Mouse (Mus musculus): ENCODE measurements around the gene Echs1. TPM values are rescaled to one million over a fixed set of nuclear protein-coding genes. Genes with fewer than 3 reads are reported as not detected.

The Echs1 gene
- total RNA-seq, 1 experiment from 2014 or later = 42.3 TPM

GRCm38 (mm10) chr7:140122765-140123164 lies 6.5 kb upstream of the Echs1 start:
- no peak for ATAC-seq (replicated peaks; ENCODE audit: insufficient number of reproducible peaks, low FRiP score, low TSS enrichment, poor library complexity, severe bottlenecking)

DNA sequence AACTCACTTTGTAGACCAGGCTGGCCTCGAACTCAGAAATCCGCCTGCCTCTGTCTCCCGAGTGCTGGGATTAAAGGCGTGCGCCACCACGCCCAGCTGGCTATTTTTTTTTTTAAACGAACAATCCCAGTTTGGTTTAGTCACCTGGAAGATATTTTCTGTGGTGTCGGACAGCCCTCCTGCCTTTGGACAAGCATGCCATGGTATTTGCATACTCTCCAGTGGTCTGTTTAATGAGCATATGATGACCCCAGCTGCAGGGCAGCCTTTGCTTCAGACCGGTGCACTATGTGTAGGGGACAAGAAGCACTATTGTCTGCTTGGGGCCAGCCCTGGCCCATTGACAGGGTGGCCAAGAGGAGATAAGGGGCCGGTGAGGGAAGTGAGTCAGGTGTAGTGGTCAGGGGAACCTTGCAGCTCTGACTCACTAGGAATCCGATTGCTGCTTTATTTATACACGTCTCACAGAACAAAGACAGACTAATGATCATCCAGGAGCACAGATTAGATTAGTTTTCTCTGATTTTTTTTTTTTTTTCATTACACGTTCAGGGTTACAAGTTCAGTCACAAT lies 5.1 kb upstream of the Echs1 start:
- ATAC-seq (replicated peaks; ENCODE audit: insufficient number of reproducible peaks, low FRiP score, low TSS enrichment, poor library complexity, severe bottlenecking) = no peak

DNA sequence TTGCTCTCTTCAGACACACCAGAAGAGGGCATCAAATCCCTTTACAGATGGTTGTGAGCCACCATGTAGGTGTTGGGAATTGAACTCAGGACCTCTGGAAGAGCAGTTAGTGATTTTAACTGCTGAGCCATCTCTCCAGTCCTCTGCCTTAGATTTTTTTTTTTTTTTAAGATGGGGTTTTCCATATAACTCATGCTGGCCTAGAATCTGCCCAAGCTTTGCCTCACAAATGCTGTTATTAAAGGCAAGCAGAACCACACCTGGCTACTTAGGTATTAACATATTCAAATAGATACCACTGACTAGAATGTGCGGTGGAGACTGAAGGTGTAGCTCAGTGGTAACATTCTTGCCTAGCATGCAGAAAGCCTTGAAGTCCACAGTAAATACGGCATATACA lies 4.2 kb upstream of the Echs1 start:
- ATAC-seq (replicated peaks; ENCODE audit: insufficient number of reproducible peaks, low FRiP score, low TSS enrichment, poor library complexity, severe bottlenecking) = no peak

DNA sequence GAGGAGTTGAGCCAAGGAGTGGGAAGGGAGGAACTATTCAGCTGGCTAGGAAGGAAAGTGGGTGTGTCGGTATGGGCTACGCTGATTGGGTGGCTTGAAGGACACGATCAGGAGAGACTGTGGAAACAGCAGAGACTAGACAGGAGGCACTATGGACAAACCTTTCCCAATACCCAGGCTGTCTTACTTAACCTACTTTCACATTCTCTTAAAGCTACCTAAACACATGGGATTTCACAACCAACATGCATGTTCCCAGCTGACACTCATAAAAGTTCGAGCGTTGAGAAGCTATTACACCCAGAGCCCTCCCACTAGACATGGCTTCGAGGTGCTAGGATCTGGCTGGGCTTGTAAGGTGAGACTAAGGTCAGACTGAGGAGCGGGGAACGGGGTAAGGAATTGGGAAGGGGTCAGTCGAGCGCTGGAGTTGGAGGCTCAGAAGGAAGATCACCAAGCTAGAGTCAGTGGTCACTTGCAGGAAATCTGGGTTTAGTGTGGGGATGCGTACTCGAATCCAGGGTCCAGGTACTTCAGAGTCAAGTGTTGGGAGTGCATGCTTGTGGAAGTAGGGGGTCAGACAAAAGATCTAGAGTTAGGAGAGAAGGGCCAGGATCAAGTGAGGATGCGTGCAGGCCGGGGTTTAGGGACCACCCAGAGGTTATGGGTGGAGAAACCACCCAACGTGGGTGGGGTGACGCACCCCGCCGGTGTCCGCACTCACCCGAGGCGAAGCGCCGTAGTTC lies 520 bp downstream of the Echs1 start, which contains the start of gene Paox:
Gene Paox, plus strand, starts transcription at position 217 of the 746 bp plus-strand sequence.
- ATAC-seq (replicated peaks; ENCODE audit: insufficient number of reproducible peaks, low FRiP score, low TSS enrichment, poor library complexity, severe bottlenecking) = peak; percentile 72

- ATAC-seq (replicated peaks; ENCODE audit: insufficient number of reproducible peaks, low FRiP score, low TSS enrichment, poor library complexity, severe bottlenecking) = no peak
These were observed 4.3 kb downstream of the Echs1 start for GRCm38 (mm10) chr7:140111943-140112342.

DNA sequence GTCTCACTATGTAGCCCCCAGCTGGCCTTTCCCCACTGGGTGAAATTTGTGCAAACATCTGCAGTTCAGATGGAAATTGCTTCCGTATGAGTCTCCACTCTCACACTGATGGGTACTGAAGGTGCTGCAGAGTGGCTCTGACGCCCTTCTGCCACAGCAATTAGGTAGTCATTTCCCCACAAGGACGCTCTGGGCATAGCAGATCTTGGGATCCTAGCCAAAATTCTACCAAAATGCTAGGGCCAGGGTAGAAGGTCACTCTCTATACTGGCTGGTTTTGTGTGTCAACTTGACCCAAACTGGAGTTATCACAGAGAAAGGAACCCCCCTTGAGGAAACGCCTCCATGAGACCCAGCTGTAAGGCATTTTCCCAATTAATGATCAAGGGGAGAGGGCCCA lies 12.3 kb downstream of the Echs1 start:
- ATAC-seq (replicated peaks; ENCODE audit: insufficient number of reproducible peaks, low FRiP score, low TSS enrichment, poor library complexity, severe bottlenecking) = no peak

DNA sequence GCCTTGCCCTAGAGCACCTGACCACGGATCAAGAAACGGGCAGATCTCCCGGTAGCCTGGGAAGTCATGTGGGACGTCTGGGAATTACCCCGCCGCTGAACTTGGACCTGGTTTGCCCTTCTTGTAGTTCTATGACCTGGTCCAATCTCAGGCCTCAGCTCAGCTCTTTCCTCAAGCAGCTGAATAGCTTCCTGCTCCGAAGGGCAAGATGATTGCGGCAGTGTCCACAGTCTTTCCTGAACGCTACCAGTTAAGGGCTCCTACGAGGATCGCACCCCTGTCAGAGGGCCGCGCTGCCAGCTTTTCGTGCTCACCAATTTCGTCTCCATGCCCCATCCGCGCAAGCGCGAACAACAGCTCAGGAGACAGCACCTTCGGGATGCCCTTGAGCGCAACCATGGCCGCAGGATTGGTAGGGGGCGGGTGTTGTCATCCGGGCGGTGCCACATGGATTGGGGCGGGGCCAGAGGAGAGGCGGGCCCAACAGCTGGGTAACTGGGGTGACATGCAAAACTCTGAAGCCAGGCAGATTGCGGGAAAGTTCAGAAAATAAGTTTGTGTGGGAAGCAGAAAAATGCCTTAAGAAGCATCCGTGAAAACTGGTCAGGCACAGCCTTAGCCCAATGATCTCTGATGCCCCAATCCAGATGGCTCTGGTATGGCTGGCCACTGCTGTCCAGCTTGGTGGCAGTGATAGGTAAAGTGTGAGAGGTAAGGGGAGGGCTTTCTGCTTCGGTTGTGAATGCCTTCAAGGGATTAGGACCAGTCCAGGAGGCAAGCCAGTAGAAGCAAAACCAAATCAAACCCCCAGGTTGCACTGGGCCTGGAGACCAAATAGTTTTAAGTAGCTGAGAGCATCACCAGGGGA lies 14.0 kb downstream of the Echs1 start, which contains the start of gene Fuom:
Gene Fuom, minus strand, starts transcription at position 449 of the 868 bp plus-strand sequence.
- ATAC-seq (replicated peaks; ENCODE audit: insufficient number of reproducible peaks, low FRiP score, low TSS enrichment, poor library complexity, severe bottlenecking) = peak; percentile 82

- no peak for ATAC-seq (replicated peaks; ENCODE audit: insufficient number of reproducible peaks, low FRiP score, low TSS enrichment, poor library complexity, severe bottlenecking)
These were observed 14.8 kb downstream of the Echs1 start for GRCm38 (mm10) chr7:140101498-140101897.

- ATAC-seq (replicated peaks; ENCODE audit: insufficient number of reproducible peaks, low FRiP score, low TSS enrichment, poor library complexity, severe bottlenecking) = no peak
These were observed 17.8 kb downstream of the Echs1 start for GRCm38 (mm10) chr7:140098466-140098865.

GRCm38 (mm10) chr7:140096055-140096454 lies 20.2 kb downstream of the Echs1 start:
- no peak for ATAC-seq (replicated peaks; ENCODE audit: insufficient number of reproducible peaks, low FRiP score, low TSS enrichment, poor library complexity, severe bottlenecking)

GRCm38 (mm10) chr7:140095556-140095955 lies 20.7 kb downstream of the Echs1 start:
- no peak for ATAC-seq (replicated peaks; ENCODE audit: insufficient number of reproducible peaks, low FRiP score, low TSS enrichment, poor library complexity, severe bottlenecking)

DNA sequence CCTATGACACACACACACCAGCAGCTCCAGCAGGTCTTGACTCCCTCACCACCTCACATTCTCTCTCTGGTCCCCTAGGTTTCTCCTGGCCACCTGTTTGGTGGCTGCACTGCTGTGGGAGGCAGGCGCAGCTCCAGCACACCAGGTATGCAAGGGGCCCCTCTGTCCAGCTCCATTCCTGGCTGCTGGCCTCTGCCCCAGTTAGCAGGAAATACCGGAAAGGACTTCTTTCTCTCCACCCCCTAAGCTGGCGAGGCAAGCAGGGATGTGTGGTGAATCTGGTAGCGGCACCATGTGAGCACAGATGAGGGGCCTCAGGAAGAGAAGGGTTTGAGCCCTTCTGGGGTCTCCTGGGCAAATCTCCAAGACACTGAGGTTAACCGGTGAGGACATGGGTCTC lies 21.3 kb downstream of the Echs1 start:
- ATAC-seq (replicated peaks; ENCODE audit: insufficient number of reproducible peaks, low FRiP score, low TSS enrichment, poor library complexity, severe bottlenecking) = no peak

- ATAC-seq (replicated peaks; ENCODE audit: insufficient number of reproducible peaks, low FRiP score, low TSS enrichment, poor library complexity, severe bottlenecking) = no peak
These were observed 23.2 kb downstream of the Echs1 start, which contains the start of gene Prap1 for GRCm38 (mm10) chr7:140092924-140093528. Gene Prap1 (plus strand): TSS chr7:140093395.

DNA sequence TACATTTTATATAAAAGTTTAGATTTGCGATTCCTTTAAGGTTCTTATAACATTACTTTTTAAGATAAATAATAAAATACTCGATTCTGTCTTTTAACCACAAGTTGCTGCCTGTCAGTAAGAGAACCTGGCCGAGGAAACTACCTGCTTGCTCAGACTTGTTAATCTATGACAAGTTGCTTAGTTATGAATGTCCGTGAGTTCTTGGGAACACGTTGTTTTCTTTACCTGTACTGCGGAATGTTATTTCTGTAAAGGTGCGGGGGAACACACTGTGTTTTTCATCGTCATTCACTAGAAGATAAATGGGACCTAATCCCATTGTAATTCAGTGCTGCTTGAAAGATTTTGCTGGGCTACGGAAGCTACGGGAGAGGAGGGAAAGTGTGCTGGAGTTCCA lies 25.7 kb downstream of the Echs1 start:
- ATAC-seq (replicated peaks; ENCODE audit: insufficient number of reproducible peaks, low FRiP score, low TSS enrichment, poor library complexity, severe bottlenecking) = no peak

- no peak for ATAC-seq (replicated peaks; ENCODE audit: insufficient number of reproducible peaks, low FRiP score, low TSS enrichment, poor library complexity, severe bottlenecking)
These were observed 34.0 kb downstream of the Echs1 start, which contains the start of gene Caly for GRCm38 (mm10) chr7:140082242-140082678. Gene Caly (minus strand): TSS chr7:140082548.

DNA sequence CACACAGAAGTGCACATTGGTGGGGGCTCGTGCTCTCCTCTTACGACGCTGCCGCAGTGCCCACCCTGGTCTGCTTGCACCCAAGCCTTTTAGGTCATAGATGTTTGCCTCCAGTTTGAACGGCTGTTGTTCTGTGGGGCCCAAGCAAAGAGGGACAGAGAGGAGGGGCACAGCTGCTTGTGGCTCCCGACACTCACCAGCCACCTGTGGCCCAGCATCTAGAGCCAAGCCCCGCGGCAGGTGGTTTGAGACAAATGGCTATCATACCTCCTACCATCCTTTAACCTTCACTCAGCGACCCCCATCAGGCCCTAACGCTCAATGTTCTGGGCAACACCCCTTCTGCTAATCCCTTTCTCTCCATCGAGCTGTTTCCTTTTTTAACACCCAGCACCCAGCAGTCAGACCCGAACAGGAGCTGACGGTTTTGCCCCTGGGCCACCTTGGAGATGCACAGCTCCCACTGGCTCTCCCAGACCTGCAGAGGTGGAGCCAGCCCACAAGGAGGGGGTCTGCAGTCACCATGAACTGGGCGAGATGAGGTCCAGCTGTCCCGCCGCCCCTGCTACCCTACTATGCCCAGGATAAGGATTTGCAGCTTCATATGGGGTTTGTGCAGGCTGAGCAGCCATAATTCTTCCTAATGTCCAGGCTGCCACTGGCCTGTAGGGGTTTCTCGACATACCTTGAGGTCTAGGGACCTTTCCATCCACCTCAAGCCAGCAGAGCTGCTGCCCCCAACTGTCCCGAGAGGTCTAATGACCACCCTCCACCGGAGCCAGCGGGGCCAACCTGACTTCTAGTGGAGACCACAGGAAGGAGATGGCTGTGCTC lies 34.7 kb downstream of the Echs1 start:
- no peak for ATAC-seq (replicated peaks; ENCODE audit: insufficient number of reproducible peaks, low FRiP score, low TSS enrichment, poor library complexity, severe bottlenecking)

DNA sequence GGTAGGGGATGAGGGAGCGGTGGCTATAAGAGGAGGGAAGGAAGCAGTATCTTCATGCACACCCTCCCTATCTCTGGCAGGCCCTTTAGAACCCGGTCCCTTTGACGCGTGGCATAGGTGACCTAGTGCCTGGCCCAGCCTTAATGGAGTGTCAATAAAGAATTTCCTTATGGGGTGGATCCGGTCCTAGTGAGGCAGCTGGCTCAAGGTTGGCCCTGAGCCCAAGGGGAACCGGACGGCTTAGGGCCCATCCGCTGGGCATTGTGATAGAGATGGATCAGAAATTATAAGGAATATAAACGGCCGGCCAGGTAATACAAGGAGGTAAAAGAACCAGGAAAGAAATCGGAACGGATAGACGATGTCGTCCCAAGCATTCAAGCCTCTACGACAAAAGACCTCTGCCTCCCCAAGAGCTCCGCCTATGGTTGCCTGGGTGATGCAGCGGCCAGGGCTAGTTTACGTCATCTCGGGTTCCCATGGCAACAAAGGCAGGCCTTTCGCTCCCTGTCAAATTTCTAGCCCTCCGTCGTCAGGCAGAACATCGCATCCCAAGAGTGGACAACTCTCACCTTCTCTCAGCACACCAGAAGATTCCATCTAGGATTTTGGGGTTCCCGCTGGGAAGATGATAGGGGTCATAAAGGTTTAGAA lies 35.6 kb downstream of the Echs1 start:
- ATAC-seq (replicated peaks; ENCODE audit: insufficient number of reproducible peaks, low FRiP score, low TSS enrichment, poor library complexity, severe bottlenecking) = no peak

All from monocyte, adult 5-6 weeks (primary cell).